Mouse (Mus musculus) heart, postnatal 36 days (tissue): ENCODE data around the gene Cacna2d4. TPM values are rescaled to one million over a fixed set of nuclear protein-coding genes. Genes with fewer than 3 reads are reported as not detected.
A peak's percentile ranks its signal among the peaks of the same experiment; 100 is the strongest.

Experiments used
- DNase-seq, 2 experiments: peaks; one replicate each; pipeline ENCODE4 v3.0.0; 2021 to 2022
- intact Hi-C: fragments of 180-260 bp; cut with DNase I; formaldehyde crosslinking; loops from one replicate; pipeline ENCODE4 v1.15.1; 2025
- total RNA-seq, 2 experiments: library from RNA; stranded (reverse); gene quantifications; 2 replicates each; pipeline ENCODE4 v1.2.3; 2021

The Cacna2d4 gene
- total RNA-seq, 2 experiments from 2014 or later: not detected

GRCm38 (mm10) chr6:119219237-119219870 lies 17.0 kb upstream of the Cacna2d4 start:
- DNase-seq: no peak
- intact Hi-C loops: no loop called here

- intact Hi-C loops: loop anchor here (1.0 kb wide), 2 partner anchors 129 to 210 kb away; no protein-coding TSS in a partner anchor
- DNase-seq: peak; percentile 50 to 57
Observed at GRCm38 (mm10) chr6:119220297-119220696, 16.0 kb upstream of the Cacna2d4 start.

GRCm38 (mm10) chr6:119224451-119225195 lies 11.7 kb upstream of the Cacna2d4 start:
- intact Hi-C loops: no loop called here
- no peak for DNase-seq

GRCm38 (mm10) chr6:119225226-119225625 lies 11.1 kb upstream of the Cacna2d4 start:
- DNase-seq: no peak
- intact Hi-C loops: no loop called here

- intact Hi-C loops: no loop called here
- DNase-seq: no peak
Observed at GRCm38 (mm10) chr6:119225731-119226130, 10.6 kb upstream of the Cacna2d4 start.

- DNase-seq: no peak
- intact Hi-C loops: no loop called here
Observed at GRCm38 (mm10) chr6:119227001-119227400, 9.3 kb upstream of the Cacna2d4 start.

- no peak for DNase-seq
- intact Hi-C loops: no loop called here
Observed at GRCm38 (mm10) chr6:119228861-119229603, 7.3 kb upstream of the Cacna2d4 start.

- intact Hi-C loops: no loop called here
- no peak for DNase-seq
Observed at GRCm38 (mm10) chr6:119233066-119233465, 3.3 kb upstream of the Cacna2d4 start.

- no peak for DNase-seq
- intact Hi-C loops: no loop called here
Observed at GRCm38 (mm10) chr6:119235441-119235840, 885 bp upstream of the Cacna2d4 start.

GRCm38 (mm10) chr6:119237427-119237989 lies 1.2 kb downstream of the Cacna2d4 start:
- DNase-seq: peak in 1 of 2 experiments; percentile 34
- intact Hi-C loops: no loop called here

- DNase-seq: no peak
- intact Hi-C loops: no loop called here
Observed at GRCm38 (mm10) chr6:119239341-119240005, 3.1 kb downstream of the Cacna2d4 start.

- intact Hi-C loops: no loop called here
- DNase-seq: no peak
Observed at GRCm38 (mm10) chr6:119240256-119240655, 3.9 kb downstream of the Cacna2d4 start.

- intact Hi-C loops: no loop called here
- no peak for DNase-seq
Observed at GRCm38 (mm10) chr6:119240871-119241705, 4.8 kb downstream of the Cacna2d4 start.

- intact Hi-C loops: no loop called here
- DNase-seq: no peak
Observed at GRCm38 (mm10) chr6:119246082-119246481, 9.8 kb downstream of the Cacna2d4 start.

- intact Hi-C loops: no loop called here
- no peak for DNase-seq
Observed at GRCm38 (mm10) chr6:119248578-119248977, 12.3 kb downstream of the Cacna2d4 start.

GRCm38 (mm10) chr6:119249726-119250125 lies 13.4 kb downstream of the Cacna2d4 start:
- DNase-seq: no peak
- intact Hi-C loops: no loop called here

GRCm38 (mm10) chr6:119251704-119252103 lies 15.4 kb downstream of the Cacna2d4 start:
- no peak for DNase-seq
- intact Hi-C loops: no loop called here

GRCm38 (mm10) chr6:119276713-119277112 lies 40.4 kb downstream of the Cacna2d4 start:
- intact Hi-C loops: no loop called here
- no peak for DNase-seq

GRCm38 (mm10) chr6:119280761-119281160 lies 44.4 kb downstream of the Cacna2d4 start:
- no peak for DNase-seq
- intact Hi-C loops: no loop called here

- intact Hi-C loops: no loop called here
Observed at GRCm38 (mm10) chr6:119301310-119301709, 65.0 kb downstream of the Cacna2d4 start.

More at GRCm38 (mm10) chr6:119301310-119301709, 65.0 kb downstream of the Cacna2d4 start:
- no peak for DNase-seq
